Mouse (Mus musculus): ENCODE measurements around the gene Cyp2b19.

GRCm38 (mm10) chr7:26800996-26801395 lies 44.1 kb downstream of the Cyp2b19 start:
- no peak for TF ChIP-seq CTCF (IDR thresholded peaks at IDR 0.05; ENCODE audit: low read depth, low read length)
- no peak for TF ChIP-seq POLR2AphosphoS5 (IDR thresholded peaks at IDR 0.05; ENCODE audit: insufficient replicate concordance, low read depth, low read length)
- no peak for TF ChIP-seq TAL1 (conservative IDR thresholded peaks at IDR 0.05; ENCODE audit: low read depth, low read length)
- no peak for TF ChIP-seq GATA1 (IDR thresholded peaks at IDR 0.05; ENCODE audit: borderline replicate concordance, low read length)

Measured in G1E (cell line).